ENCODE assay signal across 30 mouse cellular contexts in the genomic region with DNA sequence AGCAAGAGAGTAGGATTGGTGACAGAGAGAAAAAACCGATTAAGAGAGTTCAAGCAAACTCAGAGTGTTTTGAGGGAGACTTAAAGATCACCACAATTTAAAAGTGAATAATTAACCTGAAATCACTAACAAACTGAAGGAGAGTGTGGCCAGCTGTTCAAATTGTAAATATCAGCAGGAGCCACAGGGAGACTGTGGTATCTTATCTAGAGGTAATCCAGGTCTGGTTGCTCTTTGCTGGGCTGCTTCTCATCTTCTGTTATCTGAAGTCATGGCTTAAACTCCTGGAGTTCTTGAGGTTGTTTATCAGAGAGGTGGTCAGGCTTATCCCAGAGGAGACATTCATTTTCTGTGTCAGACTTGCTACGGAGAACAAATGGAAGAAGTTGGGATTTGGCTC.
DNase-seq lines count a peak whose midpoint lies in the region; ATAC-seq and TF ChIP-seq lines count a peak whose summit lies in the region.
"Had no signal": no experiment of that assay in that cellular context is flagged by ENCODE, and none has a peak within 500 bp of the region (broad histone marks: within the 10 kb centered on the region; RNA-seq: fewer than 3 reads in every experiment).

No protein-coding gene starts in this region.

- no peak overlapping the region for H3K9ac ChIP-seq in liver, embryonic 11.5 days (ENCODE audit: low read depth, low read length)
- no peak overlapping the region for H3K9ac ChIP-seq in liver, postnatal 0 days (replicated peaks)
- H3K9ac ChIP-seq: embryonic facial prominence, embryonic 13.5 days; forebrain, embryonic 12.5 days; heart, embryonic 13.5 days; hindbrain, embryonic 14.5 days had no signal

- no peak overlapping the region for H3K4me3 ChIP-seq in kidney, adult 2 months (ENCODE audit: insufficient read depth, low read depth, low read length)
- no peak overlapping the region for H3K4me3 ChIP-seq in liver, embryonic 11.5 days (ENCODE audit: low read depth, low read length)
- no peak overlapping the region for H3K4me3 ChIP-seq in liver, postnatal 0 days (ENCODE audit: low read depth, low read length)
- H3K4me3 ChIP-seq in lung, adult 2 months (replicated peaks; ENCODE audit: extremely low read depth, low read depth, low read length) = no peak overlapping the region
- H3K4me3 ChIP-seq: embryonic facial prominence, embryonic 10.5 days; embryonic facial prominence, embryonic 13.5 days; erythroblast, embryonic 14.5 days; forebrain, embryonic 12.5 days; heart, adult 2 months; heart, embryonic 10.5 days; heart, embryonic 13.5 days had no signal

- DNase-seq in kidney, adult 2 months = peak; percentile 8
- no peak for DNase-seq in kidney, postnatal 10 days
- no peak for DNase-seq in liver, embryonic 11.5 days (ENCODE audit: low spot score)
- no peak for DNase-seq in liver, postnatal 0 days
- DNase-seq in lung, adult 2 months = no peak
- no peak for DNase-seq in left cerebral cortex, adult 9 months (ENCODE audit: low spot score in 2 of 2)
- DNase-seq: adrenal gland, postnatal 10 days; adrenal gland, postnatal 36 days; B cell, adult 2 months; cerebellum, adult 2 months; cerebellum, adult 9-11 months; cerebellum, postnatal 25 days; embryo, embryonic 11 days; gastrocnemius, postnatal 10 days; gastrocnemius, postnatal 36 days; heart, adult 2 months; heart, postnatal 14 days; heart, postnatal 4 days had no signal

- no peaks in the 10 kb centered on the region for H3K27me3 ChIP-seq in kidney, adult 2 months (replicated peaks; ENCODE audit: control insufficient read depth, insufficient read depth, low read length)
- no peaks in the 10 kb centered on the region for H3K27me3 ChIP-seq in liver, embryonic 11.5 days (replicated peaks; ENCODE audit: control insufficient read depth, insufficient read depth, low read length)
- no peaks in the 10 kb centered on the region for H3K27me3 ChIP-seq in liver, postnatal 0 days (ENCODE audit: insufficient read depth, low read length)
- H3K27me3 ChIP-seq: CH12.LX; heart, embryonic 13.5 days; Patski had no signal

- peak; percentile 43; the same call in 1 of the 2 replicates for ATAC-seq in liver, embryonic 11.5 days (replicated peaks; ENCODE audit: low FRiP score)
- ATAC-seq in liver, postnatal 0 days = no peak
- peak; percentile 70 for ATAC-seq in megakaryocyte-erythroid progenitor cell, adult 5-6 weeks (replicated peaks; ENCODE audit: low FRiP score, low TSS enrichment, poor library complexity, severe bottlenecking)
- ATAC-seq: forebrain, embryonic 16.5 days; Patski had no signal

- no peak for TF ChIP-seq POLR2A in kidney, adult 2 months (IDR thresholded peaks at IDR 0.05; ENCODE audit: low read depth, low read length)
- no peak for TF ChIP-seq POLR2A in lung, adult 2 months (IDR thresholded peaks at IDR 0.05; ENCODE audit: borderline replicate concordance, extremely low read depth, low read depth, low read length)

- TF ChIP-seq CTCF in kidney, adult 2 months (conservative IDR thresholded peaks at IDR 0.05; ENCODE audit: insufficient read depth, insufficient read length, low read depth, low read length) = no peak
- no peak for TF ChIP-seq CTCF in liver, postnatal 0 days (IDR thresholded peaks at IDR 0.05; ENCODE audit: low read depth)
- no peak for TF ChIP-seq CTCF in lung, adult 2 months (IDR thresholded peaks at IDR 0.05; ENCODE audit: insufficient read depth, low read length)

- H3K9me3 ChIP-seq in liver, embryonic 11.5 days (ENCODE audit: control insufficient read depth, low read length) = no peaks in the 10 kb centered on the region
- H3K9me3 ChIP-seq in liver, postnatal 0 days (ENCODE audit: low read length) = no peaks in the 10 kb centered on the region
- H3K9me3 ChIP-seq: embryonic facial prominence, embryonic 10.5 days; embryonic facial prominence, embryonic 13.5 days; forebrain, embryonic 12.5 days; G1E; heart, embryonic 10.5 days; heart, embryonic 13.5 days had no signal

- H3K27ac ChIP-seq in kidney, adult 2 months (ENCODE audit: insufficient read depth, low read depth, low read length) = no peak overlapping the region
- no peak overlapping the region for H3K27ac ChIP-seq in liver, embryonic 11.5 days (ENCODE audit: low read depth, low read length)
- H3K27ac ChIP-seq in liver, postnatal 0 days (ENCODE audit: low read depth) = no peak overlapping the region
- H3K27ac ChIP-seq: embryonic facial prominence, embryonic 10.5 days; embryonic facial prominence, embryonic 13.5 days; forebrain, embryonic 12.5 days; heart, adult 2 months; heart, embryonic 10.5 days; heart, embryonic 13.5 days; hindbrain, embryonic 14.5 days had no signal

- H3K4me1 ChIP-seq in kidney, adult 2 months (ENCODE audit: control insufficient read depth, insufficient read depth, low read length) = no peaks in the 10 kb centered on the region
- H3K4me1 ChIP-seq in liver, embryonic 11.5 days (replicated peaks; ENCODE audit: control insufficient read depth, insufficient read depth, low read length) = peaks cover 2% of the 10 kb centered on the region; the same call in 1 of the 2 replicates
- no peaks in the 10 kb centered on the region for H3K4me1 ChIP-seq in liver, postnatal 0 days (ENCODE audit: insufficient read depth)
- no peaks in the 10 kb centered on the region for H3K4me1 ChIP-seq in lung, adult 2 months (ENCODE audit: control insufficient read depth, insufficient read depth, low read length)
- H3K4me1 ChIP-seq: embryonic facial prominence, embryonic 10.5 days; embryonic facial prominence, embryonic 13.5 days; forebrain, embryonic 12.5 days had no signal

- TF ChIP-seq EP300 in liver, postnatal 0 days (IDR thresholded peaks at IDR 0.05; ENCODE audit: low read depth) = no peak

- H3K4me2 ChIP-seq in liver, embryonic 11.5 days = no peak overlapping the region
- H3K4me2 ChIP-seq in liver, postnatal 0 days (ENCODE audit: low read depth, low read length) = no peak overlapping the region
- H3K4me2 ChIP-seq: embryonic facial prominence, embryonic 13.5 days; forebrain, embryonic 12.5 days; heart, embryonic 13.5 days; hindbrain, embryonic 14.5 days had no signal

- 49% methylated on average over 2 of the region's 2 CpGs for WGBS in kidney, adult 2 months
- WGBS in liver, embryonic 11.5 days = 12% methylated on average over 2 of the region's 2 CpGs
- WGBS in liver, postnatal 0 days (ENCODE audit: insufficient replicate concordance) = 30% methylated on average over 2 of the region's 2 CpGs
- WGBS in lung, adult 2 months = 56% methylated on average over 2 of the region's 2 CpGs

- no peaks in the 10 kb centered on the region for H3K36me3 ChIP-seq in kidney, adult 2 months (ENCODE audit: control insufficient read depth, insufficient read depth, low read length)
- no peaks in the 10 kb centered on the region for H3K36me3 ChIP-seq in liver, embryonic 11.5 days (ENCODE audit: control insufficient read depth, insufficient read depth, low read length)
- no peaks in the 10 kb centered on the region for H3K36me3 ChIP-seq in liver, postnatal 0 days (replicated peaks; ENCODE audit: insufficient read depth, low read length)
- H3K36me3 ChIP-seq: embryonic facial prominence, embryonic 10.5 days; embryonic facial prominence, embryonic 13.5 days; forebrain, embryonic 12.5 days; G1E; heart, embryonic 10.5 days; heart, embryonic 13.5 days had no signal
